Mouse (Mus musculus) limb, embryonic 15.5 days (tissue): ENCODE results near the gene Lingo3. TPM values are rescaled to one million over a fixed set of nuclear protein-coding genes. Genes with fewer than 3 reads are reported as not detected.
"Not testable (repeated sequence)": the region's sequence is repeated elsewhere in the genome, so short reads cannot be mapped to it uniquely, and the experiment has no call there.

Source experiments
- ATAC-seq: fragments of 200-750 bp; cut with Nextera tagmentation; 2 replicates; pipeline ENCODE4 v1.8.0; 2017; ENCODE audit warnings: low read depth, moderate TSS enrichment; ENCODE audit not compliant: insufficient number of reproducible peaks, low FRiP score, low TSS enrichment
- H3K27ac ChIP-seq: fragments of 300-500 bp; sonication (generic); 2 replicates; pipeline ENCODE4 v1.5.1; 2015; ENCODE audit warnings: moderate library complexity, mild to moderate bottlenecking, inconsistent platforms
- H3K27me3 ChIP-seq: fragments of 300-500 bp; sonication (generic); 2 replicates; pipeline ENCODE4 v1.6.1; 2015; ENCODE audit warnings: inconsistent platforms
- H3K36me3 ChIP-seq: fragments of 300-500 bp; sonication (generic); 2 replicates; pipeline ENCODE4 v1.6.1; 2015; ENCODE audit warnings: inconsistent platforms
- H3K4me1 ChIP-seq: fragments of 300-500 bp; sonication (generic); 2 replicates; pipeline ENCODE4 v1.6.1; 2015; ENCODE audit warnings: inconsistent platforms
- H3K4me2 ChIP-seq: fragments of 300-500 bp; sonication (generic); 2 replicates; pipeline ENCODE4 v1.6.1; 2015; ENCODE audit warnings: mild to moderate bottlenecking, inconsistent platforms
- H3K4me3 ChIP-seq: fragments of 300-500 bp; sonication (generic); 2 replicates; pipeline ENCODE4 v1.5.1; 2015; ENCODE audit warnings: mild to moderate bottlenecking, inconsistent platforms
- H3K9ac ChIP-seq: fragments of 300-500 bp; sonication (generic); 2 replicates; pipeline ENCODE4 v1.6.1; 2015; ENCODE audit warnings: inconsistent platforms
- H3K9me3 ChIP-seq: fragments of 300-500 bp; sonication (generic); 2 replicates; pipeline ENCODE4 v1.6.1; 2016; ENCODE audit warnings: inconsistent platforms
- WGBS: fragments of 180-500 bp; shearing (Covaris S2); methylation state at CpG from one replicate; pipeline ENCODE4 v1.1.7; 2015; 5-methylcytosine and 5-hydroxymethylcytosine counted together
- polyA plus RNA-seq: library from polyadenylated mRNA; unstranded; fragments of >200 nt; fragmentation: Nextera tagmentation; extraction: Ambion mirVana; gene quantifications from 2 replicates; pipeline ENCODE4 v1.2.1, GENCODE M21; 2015

Gene Lingo3
- polyA plus RNA-seq, 1 experiment from 2014 or later = 0.86 TPM

DNA sequence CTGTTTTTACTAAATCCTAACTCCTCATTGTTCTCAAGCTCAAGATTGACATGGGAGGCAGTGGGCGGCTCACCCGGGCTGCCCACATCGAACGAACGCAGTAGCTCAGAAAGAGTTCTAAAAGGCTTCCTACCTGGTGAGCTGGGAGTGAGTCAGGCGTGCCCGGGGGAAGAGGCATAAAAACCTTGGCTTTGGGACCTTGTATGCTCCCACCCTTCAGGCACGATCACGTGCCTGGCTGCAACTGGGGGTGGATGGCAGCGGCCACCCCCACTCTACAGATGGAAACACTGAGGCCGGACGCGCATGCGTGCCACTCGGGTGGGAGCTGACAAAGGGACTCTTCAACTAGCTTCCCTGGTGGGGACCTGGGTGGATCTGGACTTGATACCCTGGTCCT lies 1.5 kb downstream of the Lingo3 start:
- H3K4me3 ChIP-seq = no peak overlapping the region
- no peak overlapping the region for H3K27ac ChIP-seq
- no peak overlapping the region for H3K9ac ChIP-seq
- no peak for ATAC-seq
- peaks cover 65% of the 10 kb centered on the region for H3K27me3 ChIP-seq
- WGBS = 82% methylated on average over 15 of the region's 15 CpGs
- H3K36me3 ChIP-seq = no peaks in the 10 kb centered on the region
- H3K9me3 ChIP-seq = no peaks in the 10 kb centered on the region
- no peak overlapping the region for H3K4me2 ChIP-seq
- peaks cover 14% of the 10 kb centered on the region for H3K4me1 ChIP-seq

DNA sequence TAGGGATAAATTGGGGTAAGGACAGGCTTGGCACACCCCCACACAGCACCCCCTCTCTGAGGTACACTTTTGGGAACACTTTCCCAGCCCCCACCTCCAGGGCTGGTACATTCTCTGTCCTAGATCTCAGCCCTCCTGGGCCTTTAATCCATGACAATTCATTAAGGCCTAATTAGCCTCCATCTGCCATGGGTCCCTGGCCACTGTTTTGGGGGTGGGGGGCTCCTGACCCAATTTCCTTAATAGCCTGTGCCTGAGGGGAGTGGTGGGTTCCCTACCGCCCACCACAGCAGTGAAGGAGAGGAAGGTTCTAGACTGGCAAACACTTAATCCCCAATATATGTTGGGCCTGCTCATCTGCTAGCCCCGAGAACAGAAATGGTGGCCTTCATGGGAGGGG lies 2.2 kb downstream of the Lingo3 start:
- Histone ChIP-seq H3K27ac (no peak overlapping the region), H3K27me3 (peaks cover 70% of the 10 kb centered on the region), H3K4me2 (no peak overlapping the region), H3K9me3 (no peaks in the 10 kb centered on the region), H3K36me3 (no peaks in the 10 kb centered on the region), H3K4me1 (peaks cover 14% of the 10 kb centered on the region), H3K9ac (no peak overlapping the region), H3K4me3 (no peak overlapping the region)
- no peak for ATAC-seq
- 55% methylated on average over 2 of the region's 2 CpGs for WGBS

GRCm38 (mm10) chr10:80839848-80840247 lies 4.0 kb downstream of the Lingo3 start:
- Histone ChIP-seq H3K4me3 (no peak overlapping the region), H3K4me2 (no peak overlapping the region), H3K36me3 (no peaks in the 10 kb centered on the region), H3K27me3 (peaks cover 73% of the 10 kb centered on the region), H3K4me1 (peaks cover 22% of the 10 kb centered on the region), H3K9ac (no peak overlapping the region), H3K27ac (no peak overlapping the region), H3K9me3 (no peaks in the 10 kb centered on the region)
- ATAC-seq = no peak
- 60% methylated on average over 6 of the region's 6 CpGs for WGBS

GRCm38 (mm10) chr10:80838346-80838912 lies 5.4 kb downstream of the Lingo3 start:
- no peak overlapping the region for H3K27ac ChIP-seq
- H3K9ac ChIP-seq = no peak overlapping the region
- H3K4me1 ChIP-seq = peaks cover 12% of the 10 kb centered on the region
- no peaks in the 10 kb centered on the region for H3K36me3 ChIP-seq
- H3K4me3 ChIP-seq = no peak overlapping the region
- ATAC-seq = no peak
- no peak overlapping the region for H3K4me2 ChIP-seq
- 72% methylated on average over 2 of the region's 2 CpGs for WGBS
- H3K9me3 ChIP-seq = no peaks in the 10 kb centered on the region
- peaks cover 73% of the 10 kb centered on the region for H3K27me3 ChIP-seq

GRCm38 (mm10) chr10:80837827-80838226 lies 6.0 kb downstream of the Lingo3 start:
- no peak for ATAC-seq
- Histone ChIP-seq H3K27me3 (peaks cover 73% of the 10 kb centered on the region), H3K27ac (no peak overlapping the region), H3K36me3 (no peaks in the 10 kb centered on the region), H3K4me1 (0 out of 2 replicates have a peak, but pooled peaks cover 10% of the 10 kb centered on the region), H3K4me2 (no peak overlapping the region), H3K9me3 (no peaks in the 10 kb centered on the region), H3K4me3 (no peak overlapping the region), H3K9ac (no peak overlapping the region)
- 15% methylated on average over 2 of the region's 2 CpGs for WGBS

GRCm38 (mm10) chr10:80836949-80837379 lies 6.9 kb downstream of the Lingo3 start:
- 0 out of 2 replicates have a peak, but pooled peaks cover 10% of the 10 kb centered on the region for H3K4me1 ChIP-seq
- H3K9ac ChIP-seq = no peak overlapping the region
- H3K4me2 ChIP-seq = no peak overlapping the region
- no peaks in the 10 kb centered on the region for H3K36me3 ChIP-seq
- H3K27ac ChIP-seq = no peak overlapping the region
- WGBS = 29% methylated on average over 7 of the region's 7 CpGs
- no peak for ATAC-seq
- H3K27me3 ChIP-seq = peaks cover 66% of the 10 kb centered on the region
- H3K4me3 ChIP-seq = no peak overlapping the region
- no peaks in the 10 kb centered on the region for H3K9me3 ChIP-seq

- Histone ChIP-seq H3K36me3 (peaks cover under 1% of the 10 kb centered on the region), H3K4me2 (no peak overlapping the region), H3K27ac (no peak overlapping the region), H3K9ac (no peak overlapping the region), H3K27me3 (peaks cover 53% of the 10 kb centered on the region), H3K9me3 (no peaks in the 10 kb centered on the region), H3K4me1 (peaks cover 18% of the 10 kb centered on the region), H3K4me3 (no peak overlapping the region)
- 53% methylated on average over 30 of the region's 30 CpGs for WGBS
- no peak for ATAC-seq
These were observed 8.2 kb downstream of the Lingo3 start for GRCm38 (mm10) chr10:80835617-80836016.

DNA sequence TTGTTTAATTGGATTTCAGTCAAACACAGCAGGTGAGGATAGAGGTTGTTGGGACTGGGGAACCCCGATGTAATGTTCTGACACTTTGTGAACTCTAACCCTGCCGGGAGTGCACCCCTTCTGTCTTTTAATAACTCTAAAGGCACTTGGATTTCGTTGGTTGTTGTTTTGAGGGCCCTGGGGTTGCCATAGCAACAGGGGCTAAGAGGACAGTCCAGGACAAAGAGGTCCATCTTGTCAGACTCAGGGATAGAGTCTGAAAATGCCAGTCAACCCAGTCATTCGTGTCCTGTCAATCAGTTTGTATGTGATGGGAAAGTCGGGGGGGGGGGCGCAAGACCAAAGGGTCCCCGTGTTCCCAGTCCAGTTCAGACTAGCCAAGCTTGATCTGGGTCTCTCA lies 11.0 kb downstream of the Lingo3 start:
- Histone ChIP-seq H3K9ac (no peak overlapping the region), H3K9me3 (no peaks in the 10 kb centered on the region), H3K36me3 (peaks cover 20% of the 10 kb centered on the region), H3K4me1 (peaks cover 42% of the 10 kb centered on the region), H3K27me3 (peaks cover 45% of the 10 kb centered on the region), H3K4me2 (no peak overlapping the region), H3K4me3 (no peak overlapping the region), H3K27ac (no peak overlapping the region)
- 75% methylated on average over 7 of the region's 7 CpGs for WGBS
- no peak for ATAC-seq

- Histone ChIP-seq H3K36me3 (peaks cover 20% of the 10 kb centered on the region), H3K4me1 (peaks cover 45% of the 10 kb centered on the region), H3K27ac (no peak overlapping the region), H3K4me3 (no peak overlapping the region), H3K9ac (no peak overlapping the region), H3K27me3 (peaks cover 34% of the 10 kb centered on the region), H3K4me2 (no peak overlapping the region), H3K9me3 (no peaks in the 10 kb centered on the region)
- WGBS = 5% methylated on average over 9 of the region's 9 CpGs
- ATAC-seq = no peak
These were observed 12.7 kb downstream of the Lingo3 start for GRCm38 (mm10) chr10:80831136-80831535.

DNA sequence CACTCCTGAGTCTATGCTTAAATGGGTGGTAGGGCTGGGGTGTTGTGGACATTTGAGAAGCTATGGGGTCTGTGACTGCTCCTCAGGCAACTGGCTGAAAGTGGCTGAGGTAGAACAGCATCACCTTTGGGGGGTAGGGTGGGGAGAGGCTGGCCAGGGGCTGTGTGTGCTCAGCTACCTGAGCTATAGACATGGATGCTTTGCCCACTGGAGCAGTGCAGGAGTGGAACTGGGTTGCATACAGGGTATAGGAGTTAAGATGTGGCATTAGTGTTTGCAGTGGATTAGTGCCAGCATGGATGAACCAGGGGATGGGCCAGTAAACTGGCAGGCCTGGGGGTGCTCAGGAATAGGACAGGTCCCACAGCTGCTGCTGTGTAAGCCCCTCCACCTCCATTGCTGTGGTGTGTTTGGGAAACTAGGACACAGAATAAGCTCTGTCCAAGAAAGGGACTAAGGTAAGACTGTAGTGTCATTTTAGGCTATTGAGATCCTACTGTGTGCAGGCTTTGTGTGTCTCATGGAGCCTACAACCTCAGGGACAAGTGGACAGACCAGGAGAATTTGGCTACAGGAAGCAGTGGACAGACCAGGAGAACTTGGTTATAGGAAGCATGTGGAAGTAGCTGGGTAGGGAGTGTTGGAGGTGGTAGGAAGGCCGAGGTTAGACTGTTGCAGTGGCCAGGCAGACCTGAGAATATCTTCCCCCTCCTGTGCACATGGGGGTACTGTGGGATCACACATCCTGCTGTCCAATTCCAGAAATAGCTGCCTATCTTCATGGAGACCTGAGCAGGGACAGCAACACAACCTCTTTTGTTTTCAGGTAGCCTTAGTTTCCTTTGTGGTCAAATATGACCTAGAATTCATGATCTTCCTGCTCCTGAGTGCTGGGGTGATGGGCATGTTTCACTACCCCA lies 14.2 kb downstream of the Lingo3 start:
- Histone ChIP-seq H3K27ac (no peak overlapping the region), H3K4me2 (no peak overlapping the region), H3K9ac (no peak overlapping the region), H3K36me3 (peaks cover 20% of the 10 kb centered on the region), H3K9me3 (no peaks in the 10 kb centered on the region), H3K27me3 (peaks cover 19% of the 10 kb centered on the region), H3K4me1 (peaks cover 37% of the 10 kb centered on the region), H3K4me3 (no peak overlapping the region)
- 67% methylated on average over 1 of the region's 1 CpGs for WGBS
- ATAC-seq = no peak

DNA sequence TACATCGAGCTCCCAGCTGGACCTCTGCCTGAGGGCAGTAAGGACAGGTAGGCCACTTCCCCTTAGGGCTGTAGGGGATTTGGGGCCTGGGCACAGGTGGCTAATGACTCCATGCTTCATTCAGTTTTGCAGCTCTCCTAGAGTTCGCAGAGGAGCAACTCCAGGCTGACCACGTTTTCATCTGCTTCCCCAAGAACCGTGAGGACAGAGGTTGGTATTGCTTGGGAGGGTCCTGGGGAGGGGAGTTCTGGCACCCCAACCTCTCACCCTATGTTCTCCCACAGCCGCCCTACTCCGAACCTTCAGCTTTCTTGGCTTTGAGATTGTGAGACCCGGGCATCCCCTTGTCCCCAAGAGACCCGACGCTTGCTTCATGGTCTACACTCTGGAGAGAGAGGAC lies 15.3 kb downstream of the Lingo3 start:
- not testable (repeated sequence) for ATAC-seq, H3K27ac ChIP-seq, H3K27me3 ChIP-seq, H3K9me3 ChIP-seq, H3K9ac ChIP-seq
- H3K36me3 ChIP-seq = peaks cover 20% of the 10 kb centered on the region
- WGBS = 73% methylated on average over 9 of the region's 9 CpGs
- peak overlapping the region; percentile 91; the same call in 1 of the 2 replicates for H3K4me2 ChIP-seq
- H3K4me1 ChIP-seq = peaks cover 37% of the 10 kb centered on the region
- peak overlapping the region; percentile 74; the same call in 1 of the 2 replicates for H3K4me3 ChIP-seq

DNA sequence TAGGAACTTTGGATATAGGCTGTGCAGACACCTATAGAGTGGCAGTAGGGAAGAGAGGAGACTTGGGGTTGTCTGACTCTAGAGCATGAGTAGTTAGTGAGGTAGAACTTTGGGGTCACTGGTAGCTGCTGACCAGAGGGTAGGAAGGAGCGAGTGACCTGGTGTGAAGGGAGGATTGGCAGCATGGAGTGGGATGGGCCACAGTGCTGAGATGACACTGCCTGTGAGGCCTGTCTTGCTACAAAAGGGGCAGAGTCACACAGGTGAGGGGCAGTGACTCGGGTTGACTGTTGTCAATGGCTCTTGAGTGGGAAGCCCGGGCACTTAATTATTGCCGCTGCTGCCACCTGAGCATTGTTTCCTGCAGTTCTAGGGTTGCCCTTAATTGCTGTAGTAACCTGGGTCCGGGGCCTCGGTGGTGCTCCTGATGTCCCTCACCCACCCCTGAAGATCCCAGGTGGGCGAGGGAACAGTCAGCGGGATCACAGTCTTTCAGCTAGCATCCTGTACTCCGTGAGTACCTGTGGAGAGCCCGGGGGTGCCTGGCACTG lies 15.9 kb downstream of the Lingo3 start:
- H3K27ac ChIP-seq = no peak overlapping the region
- WGBS = 73% methylated on average over 10 of the region's 10 CpGs
- H3K36me3 ChIP-seq = peaks cover 20% of the 10 kb centered on the region
- no peaks in the 10 kb centered on the region for H3K9me3 ChIP-seq
- ATAC-seq = no peak
- H3K4me3 ChIP-seq = peak overlapping the region; percentile 74
- H3K4me1 ChIP-seq = peaks cover 37% of the 10 kb centered on the region
- H3K9ac ChIP-seq = peak overlapping the region; percentile 94; the same call in 1 of the 2 replicates
- H3K4me2 ChIP-seq = peak overlapping the region; percentile 91
- H3K27me3 ChIP-seq = peaks cover 2% of the 10 kb centered on the region; the same call in 1 of the 2 replicates
